Comparison of ENCODE assay signal across 9 mouse cellular contexts in genomic region chr7:63897655-63898054, GRCm38 (mm10). TPM values are rescaled to one million over a fixed set of nuclear protein-coding genes. Genes with fewer than 3 reads are reported as not detected.
A peak's percentile ranks its signal among the peaks of the same experiment; 100 is the strongest.
DNase-seq lines count a peak whose midpoint lies in the region; ATAC-seq and TF ChIP-seq lines count a peak whose summit lies in the region.
"Had no signal": no experiment of that assay in that cellular context is flagged by ENCODE, and none has a peak within 500 bp of the region (broad histone marks: within the 10 kb centered on the region; RNA-seq: fewer than 3 reads in every experiment).

No protein-coding gene starts in this region.

- peak overlapping the region; percentile 99 for H3K27ac ChIP-seq in layer of hippocampus, adult 2 months
- H3K27ac ChIP-seq in cortical plate, adult 2 months (ENCODE audit: insufficient read depth, low read length), result peak overlapping the region; percentile 97
- no peak overlapping the region for H3K27ac ChIP-seq in hindbrain, embryonic 16.5 days (ENCODE audit: low read depth, low read length)
- H3K27ac ChIP-seq in midbrain, embryonic 16.5 days (ENCODE audit: low read length), result no peak overlapping the region

- DNase-seq in layer of hippocampus, adult 2 months (ENCODE audit: low spot score in 2 of 2), result no peak
- DNase-seq in layer of hippocampus, postnatal 14 days (ENCODE audit: low spot score in 2 of 2), result no peak
- DNase-seq in embryo, embryonic 9.5 days (ENCODE audit: extremely low spot score), result no peak
- DNase-seq in adrenal gland, postnatal 25 days, result no peak
- no peak for DNase-seq in urinary bladder, postnatal 10 days (ENCODE audit: low spot score)

- no peaks in the 10 kb centered on the region for H3K27me3 ChIP-seq in hindbrain, embryonic 16.5 days (replicated peaks; ENCODE audit: control insufficient read depth, insufficient read depth, low read length)
- H3K27me3 ChIP-seq in midbrain, embryonic 16.5 days (ENCODE audit: control insufficient read depth, insufficient read depth, low read depth, low read length), result no peaks in the 10 kb centered on the region

- peak overlapping the region; percentile 49; the same call in 1 of the 2 replicates for H3K4me3 ChIP-seq in layer of hippocampus, adult 2 months
- peak overlapping the region; percentile 11; the same call in 1 of the 2 replicates for H3K4me3 ChIP-seq in cortical plate, adult 2 months (ENCODE audit: insufficient read depth, low read length)
- no peak overlapping the region for H3K4me3 ChIP-seq in hindbrain, embryonic 16.5 days (ENCODE audit: low read length)
- no peak overlapping the region for H3K4me3 ChIP-seq in midbrain, embryonic 16.5 days (ENCODE audit: low read depth, low read length)

- no peak for TF ChIP-seq POLR2A in cortical plate, adult 2 months (IDR thresholded peaks at IDR 0.05; ENCODE audit: extremely low read depth, insufficient read depth, low read length)

- no peaks in the 10 kb centered on the region for H3K9me3 ChIP-seq in hindbrain, embryonic 16.5 days (ENCODE audit: control insufficient read depth, low read length)
- no peaks in the 10 kb centered on the region for H3K9me3 ChIP-seq in midbrain, embryonic 16.5 days (replicated peaks; ENCODE audit: control insufficient read depth, low read length, poor library complexity, severe bottlenecking)

- H3K36me3 ChIP-seq in hindbrain, embryonic 16.5 days (ENCODE audit: control insufficient read depth, insufficient read depth, low read length), result no peaks in the 10 kb centered on the region
- H3K36me3 ChIP-seq in midbrain, embryonic 16.5 days (ENCODE audit: control insufficient read depth, insufficient read depth, low read length), result no peaks in the 10 kb centered on the region

- no peak overlapping the region for H3K9ac ChIP-seq in hindbrain, embryonic 16.5 days (ENCODE audit: low read depth, low read length)
- no peak overlapping the region for H3K9ac ChIP-seq in midbrain, embryonic 16.5 days (ENCODE audit: low read depth, low read length)

- no peak overlapping the region for H3K4me2 ChIP-seq in hindbrain, embryonic 16.5 days (ENCODE audit: low read length)
- H3K4me2 ChIP-seq in midbrain, embryonic 16.5 days (ENCODE audit: low read length), result no peak overlapping the region

- H3K4me1 ChIP-seq in cortical plate, adult 2 months (ENCODE audit: control insufficient read depth, insufficient read depth, low read length), result peaks cover 34% of the 10 kb centered on the region
- peaks cover 29% of the 10 kb centered on the region for H3K4me1 ChIP-seq in hindbrain, embryonic 16.5 days (ENCODE audit: control insufficient read depth, insufficient read depth, low read depth, low read length)
- H3K4me1 ChIP-seq in midbrain, embryonic 16.5 days (ENCODE audit: control insufficient read depth, insufficient read depth, low read length), result peaks cover 24% of the 10 kb centered on the region

- no peak for TF ChIP-seq CTCF in layer of hippocampus, adult 2 months (conservative IDR thresholded peaks at IDR 0.05)
- no peak for TF ChIP-seq CTCF in cortical plate, adult 2 months (IDR thresholded peaks at IDR 0.05; ENCODE audit: extremely low read depth, insufficient read depth, low read length)

- 53% methylated on average over 3 of the region's 3 CpGs for WGBS in hindbrain, embryonic 16.5 days
- 66% methylated on average over 3 of the region's 3 CpGs for WGBS in midbrain, embryonic 16.5 days

- ATAC-seq in hindbrain, embryonic 16.5 days, result 0 out of 2 replicates have a peak, but pooled peaks have one; percentile 0
- ATAC-seq in midbrain, embryonic 16.5 days, result 0 out of 2 replicates have a peak, but pooled peaks have one; percentile 4

RNA-seq across cellular contexts. Expression of gene E030018B13Rik, which starts 19.0 kb away (rescaled TPM):
- total RNA-seq in layer of hippocampus, adult 2 months (2021), result not detected
- not detected for total RNA-seq in layer of hippocampus, postnatal 14 days (2021)
- not detected in 2 replicates for polyA plus RNA-seq in cortical plate, adult 2 months (2012; rRNA removed)
- not detected in 2 replicates for polyA plus RNA-seq in hindbrain, embryonic 16.5 days (2015; fragmentation: Nextera tagmentation; extraction: Ambion mirVana)
- 0.21 TPM in 1 of 2 replicates, not detected in the other for polyA plus RNA-seq in midbrain, embryonic 16.5 days (2015; fragmentation: Nextera tagmentation; extraction: Ambion mirVana)
- total RNA-seq in adrenal gland, postnatal 25 days (2021), result not detected in 2 replicates
- total RNA-seq: layer of hippocampus, adult 18-20 months had no signal

RNA-seq across cellular contexts. Expression of gene Klf13, which starts 41.1 kb away (rescaled TPM):
- 100 to 1,000 TPM; 200 to 216 TPM for total RNA-seq in layer of hippocampus, adult 2 months (2021)
- total RNA-seq in layer of hippocampus, postnatal 14 days (2021), result 100 to 1,000 TPM; 170 to 173 TPM
- polyA plus RNA-seq in cortical plate, adult 2 months (2012; rRNA removed), result 59.6 and 64.2 TPM in 2 replicates
- polyA plus RNA-seq in hindbrain, embryonic 16.5 days (2015; fragmentation: Nextera tagmentation; extraction: Ambion mirVana), result 22.1 and 23.9 TPM in 2 replicates
- 19.9 and 21.6 TPM in 2 replicates for polyA plus RNA-seq in midbrain, embryonic 16.5 days (2015; fragmentation: Nextera tagmentation; extraction: Ambion mirVana)
- 85.4 and 93.8 TPM in 2 replicates for total RNA-seq in adrenal gland, postnatal 25 days (2021)

Comparison
In these comparisons a context has a peak if more than half of its experiments do, and no peak if none do; other contexts are left out.
1. H3K27ac ChIP-seq: peak in layer of hippocampus, adult 2 months (single experiment) and cortical plate, adult 2 months (single experiment); none in hindbrain, embryonic 16.5 days (single experiment) and midbrain, embryonic 16.5 days (single experiment).
2. H3K4me3 ChIP-seq: peak in layer of hippocampus, adult 2 months (single experiment) and cortical plate, adult 2 months (single experiment); none in hindbrain, embryonic 16.5 days (single experiment) and midbrain, embryonic 16.5 days (single experiment).